Mouse (Mus musculus) embryonic fibroblast, embryonic 13.5 days (primary cell): Measurements from ENCODE around the gene Tmem14a.

Experiments used
- CTCF ChIP-seq: IDR thresholded peaks from 2 replicates; pipeline ENCODE4 v1.5.1; 2011; ENCODE audit warnings: mild to moderate bottlenecking, control low read depth, low read length, moderate library complexity, borderline replicate concordance; ENCODE audit not compliant: insufficient read depth
- POLR2A ChIP-seq: IDR thresholded peaks from 2 replicates; pipeline ENCODE4 v1.6.1; 2011; ENCODE audit warnings: low read depth, mild to moderate bottlenecking, control low read depth, low read length, moderate library complexity

GRCm38 (mm10) chr1:21235359-21235758 lies 17.0 kb downstream of the Tmem14a start:
- TF ChIP-seq CTCF (no peak), POLR2A (no peak)
